Mouse (Mus musculus): ENCODE results near the gene Dach2. TPM values are rescaled to one million over a fixed set of nuclear protein-coding genes. Genes with fewer than 3 reads are reported as not detected.

Gene Dach2
- polyA plus RNA-seq, 1 experiment from 2014 or later = 8.2 TPM

GRCm38 (mm10) chrX:113687163-113687562, 389.9 kb downstream of the Dach2 start:
- no peak overlapping the region for H3K4me3 ChIP-seq
- H3K4me1 ChIP-seq = no peaks in the 10 kb centered on the region
- no peaks in the 10 kb centered on the region for H3K36me3 ChIP-seq
- H3K9ac ChIP-seq = no peak overlapping the region
- H3K27me3 ChIP-seq (replicated peaks) = no peaks in the 10 kb centered on the region
- no peak; the same call in 1 of the 2 replicates for ATAC-seq (ENCODE audit: low FRiP score, low read depth)
- 42% methylated on average over 2 of the region's 2 CpGs for WGBS
- no peaks in the 10 kb centered on the region for H3K9me3 ChIP-seq
- H3K27ac ChIP-seq = no peak overlapping the region
- H3K4me2 ChIP-seq (replicated peaks) = no peak overlapping the region

GRCm38 (mm10) chrX:113712363-113712762, 415.1 kb downstream of the Dach2 start:
- Histone ChIP-seq H3K36me3 (no peaks in the 10 kb centered on the region), H3K4me2 (replicated peaks) (no peak overlapping the region), H3K4me1 (no peaks in the 10 kb centered on the region), H3K9me3 (no peaks in the 10 kb centered on the region), H3K27ac (no peak overlapping the region), H3K27me3 (replicated peaks) (no peaks in the 10 kb centered on the region), H3K4me3 (no peak overlapping the region), H3K9ac (no peak overlapping the region)
- WGBS = 80% methylated on average over 2 of the region's 2 CpGs
- no peak for ATAC-seq (ENCODE audit: low FRiP score, low read depth)

GRCm38 (mm10) chrX:113724124-113724523, 426.8 kb downstream of the Dach2 start:
- Histone ChIP-seq H3K9me3 (no peaks in the 10 kb centered on the region), H3K27ac (no peak overlapping the region), H3K9ac (no peak overlapping the region), H3K36me3 (no peaks in the 10 kb centered on the region), H3K4me1 (no peaks in the 10 kb centered on the region), H3K4me2 (replicated peaks) (no peak overlapping the region), H3K27me3 (replicated peaks) (no peaks in the 10 kb centered on the region), H3K4me3 (no peak overlapping the region)
- ATAC-seq (ENCODE audit: low FRiP score, low read depth) = no peak

GRCm38 (mm10) chrX:113747122-113747521, 449.8 kb downstream of the Dach2 start:
- Histone ChIP-seq H3K9me3 (no peaks in the 10 kb centered on the region), H3K4me3 (no peak overlapping the region), H3K36me3 (no peaks in the 10 kb centered on the region), H3K27ac (no peak overlapping the region), H3K4me1 (no peaks in the 10 kb centered on the region), H3K27me3 (replicated peaks) (no peaks in the 10 kb centered on the region), H3K9ac (no peak overlapping the region), H3K4me2 (replicated peaks) (no peak overlapping the region)
- ATAC-seq (ENCODE audit: low FRiP score, low read depth) = no peak

- Histone ChIP-seq H3K4me1 (no peaks in the 10 kb centered on the region), H3K27ac (no peak overlapping the region), H3K4me2 (replicated peaks) (no peak overlapping the region), H3K36me3 (no peaks in the 10 kb centered on the region), H3K9ac (no peak overlapping the region), H3K4me3 (no peak overlapping the region), H3K27me3 (replicated peaks) (no peaks in the 10 kb centered on the region), H3K9me3 (no peaks in the 10 kb centered on the region)
- no peak for ATAC-seq (ENCODE audit: low FRiP score, low read depth)
- 34% methylated on average over 1 of the region's 1 CpGs for WGBS
Observed at GRCm38 (mm10) chrX:113792264-113792663, 495.0 kb downstream of the Dach2 start.

GRCm38 (mm10) chrX:113810369-113810768, 513.1 kb downstream of the Dach2 start:
- no peak overlapping the region for H3K9ac ChIP-seq
- no peak overlapping the region for H3K27ac ChIP-seq
- H3K27me3 ChIP-seq (replicated peaks) = no peaks in the 10 kb centered on the region
- no peak overlapping the region for H3K4me2 ChIP-seq (replicated peaks)
- H3K9me3 ChIP-seq = no peaks in the 10 kb centered on the region
- no peaks in the 10 kb centered on the region for H3K36me3 ChIP-seq
- no peaks in the 10 kb centered on the region for H3K4me1 ChIP-seq
- no peak overlapping the region for H3K4me3 ChIP-seq
- ATAC-seq (ENCODE audit: low FRiP score, low read depth) = no peak

GRCm38 (mm10) chrX:113826810-113827209, 529.5 kb downstream of the Dach2 start:
- Histone ChIP-seq H3K36me3 (no peaks in the 10 kb centered on the region), H3K4me3 (no peak overlapping the region), H3K9ac (no peak overlapping the region), H3K9me3 (no peaks in the 10 kb centered on the region), H3K4me2 (replicated peaks) (no peak overlapping the region), H3K4me1 (no peaks in the 10 kb centered on the region), H3K27ac (no peak overlapping the region), H3K27me3 (replicated peaks) (no peaks in the 10 kb centered on the region)
- no peak for ATAC-seq (ENCODE audit: low FRiP score, low read depth)
- 69% methylated on average over 1 of the region's 1 CpGs for WGBS

- Histone ChIP-seq H3K4me2 (replicated peaks) (no peak overlapping the region), H3K27me3 (replicated peaks) (no peaks in the 10 kb centered on the region), H3K27ac (no peak overlapping the region), H3K4me1 (no peaks in the 10 kb centered on the region), H3K4me3 (no peak overlapping the region), H3K9me3 (no peaks in the 10 kb centered on the region), H3K36me3 (no peaks in the 10 kb centered on the region), H3K9ac (no peak overlapping the region)
- ATAC-seq (ENCODE audit: low FRiP score, low read depth) = no peak
- 96% methylated on average over 1 of the region's 1 CpGs for WGBS
Observed at GRCm38 (mm10) chrX:113833062-113833461, 535.8 kb downstream of the Dach2 start.

- Histone ChIP-seq H3K9me3 (no peaks in the 10 kb centered on the region), H3K9ac (no peak overlapping the region)
- WGBS = 79% methylated on average over 2 of the region's 2 CpGs
Observed at GRCm38 (mm10) chrX:113867835-113868495, 570.7 kb downstream of the Dach2 start.

More at GRCm38 (mm10) chrX:113867835-113868495, 570.7 kb downstream of the Dach2 start:
- Histone ChIP-seq H3K4me2 (replicated peaks) (no peak overlapping the region), H3K4me1 (no peaks in the 10 kb centered on the region), H3K4me3 (no peak overlapping the region), H3K36me3 (no peaks in the 10 kb centered on the region), H3K27ac (no peak overlapping the region), H3K27me3 (replicated peaks) (no peaks in the 10 kb centered on the region)
- ATAC-seq (ENCODE audit: low FRiP score, low read depth) = no peak

Other genes starting within 250 kb of the Dach2 start
- gene Chm, start 112.0 kb upstream of the Dach2 start, polyA plus RNA-seq (2016; fragmentation: Nextera tagmentation; extraction: Ambion mirVana) = 12.9 and 14.8 TPM in 2 replicates

Data from neural tube, embryonic 12.5 days (tissue).